Mouse (Mus musculus): ENCODE data around the gene Sash3. TPM values are rescaled to one million over a fixed set of nuclear protein-coding genes. Genes with fewer than 3 reads are reported as not detected.
A peak's percentile ranks its signal among the peaks of the same experiment; 100 is the strongest.

Sash3 gene
- polyA plus RNA-seq, 1 experiment: not detected

GRCm38 (mm10) chrX:48109316-48109655 is 37.0 kb upstream of the Sash3 start:
- no peak for TF ChIP-seq CTCF (IDR thresholded peaks at IDR 0.05; ENCODE audit: insufficient read depth, low read depth, low read length)
- no peak for TF ChIP-seq POLR2A (IDR thresholded peaks at IDR 0.05; ENCODE audit: insufficient read depth, low read depth, low read length)
- no peak overlapping the region for H3K4me3 ChIP-seq (ENCODE audit: insufficient read depth, low read depth, low read length)
- 87% methylated on average over 3 of the region's 3 CpGs for WGBS
- H3K27ac ChIP-seq (ENCODE audit: insufficient read depth, low read depth, low read length): no peak overlapping the region
- no peaks in the 10 kb centered on the region for H3K4me1 ChIP-seq (ENCODE audit: control insufficient read depth, insufficient read depth, low read length)

- Histone ChIP-seq H3K4me3 (ENCODE audit: insufficient read depth, low read depth, low read length) (no peak overlapping the region), H3K4me1 (ENCODE audit: control insufficient read depth, insufficient read depth, low read length) (0 out of 2 replicates have a peak, but pooled peaks cover under 1% of the 10 kb centered on the region), H3K27ac (ENCODE audit: insufficient read depth, low read depth, low read length) (no peak overlapping the region)
- TF ChIP-seq CTCF (IDR thresholded peaks at IDR 0.05; ENCODE audit: insufficient read depth, low read depth, low read length) (no peak), POLR2A (IDR thresholded peaks at IDR 0.05; ENCODE audit: insufficient read depth, low read depth, low read length) (no peak)
These were observed 26.9 kb upstream of the Sash3 start for GRCm38 (mm10) chrX:48119294-48119693.

- no peak for TF ChIP-seq POLR2A (IDR thresholded peaks at IDR 0.05; ENCODE audit: insufficient read depth, low read depth, low read length)
- no peak for TF ChIP-seq CTCF (IDR thresholded peaks at IDR 0.05; ENCODE audit: insufficient read depth, low read depth, low read length)
- Histone ChIP-seq H3K4me3 (ENCODE audit: insufficient read depth, low read depth, low read length) (0 out of 2 replicates have a peak overlapping the region, but pooled peaks have one; percentile 13), H3K27ac (ENCODE audit: insufficient read depth, low read depth, low read length) (no peak overlapping the region), H3K4me1 (ENCODE audit: control insufficient read depth, insufficient read depth, low read length) (peaks cover 3% of the 10 kb centered on the region; the same call in 1 of the 2 replicates)
- WGBS: 22% methylated on average over 17 of the region's 17 CpGs
These were observed 21.8 kb upstream of the Sash3 start for GRCm38 (mm10) chrX:48124132-48125071.

- 72% methylated on average over 6 of the region's 6 CpGs for WGBS
- no peak overlapping the region for H3K27ac ChIP-seq (ENCODE audit: insufficient read depth, low read depth, low read length)
- TF ChIP-seq POLR2A (IDR thresholded peaks at IDR 0.05; ENCODE audit: insufficient read depth, low read depth, low read length): no peak
- TF ChIP-seq CTCF (IDR thresholded peaks at IDR 0.05; ENCODE audit: insufficient read depth, low read depth, low read length): no peak
- no peak overlapping the region for H3K4me3 ChIP-seq (ENCODE audit: insufficient read depth, low read depth, low read length)
- H3K4me1 ChIP-seq (ENCODE audit: control insufficient read depth, insufficient read depth, low read length): peaks cover 3% of the 10 kb centered on the region; the same call in 1 of the 2 replicates
These were observed 19.2 kb upstream of the Sash3 start for GRCm38 (mm10) chrX:48126903-48127476.

GRCm38 (mm10) chrX:48127502-48128218 is 18.6 kb upstream of the Sash3 start:
- TF ChIP-seq CTCF (IDR thresholded peaks at IDR 0.05; ENCODE audit: insufficient read depth, low read depth, low read length) (no peak), POLR2A (IDR thresholded peaks at IDR 0.05; ENCODE audit: insufficient read depth, low read depth, low read length) (no peak)
- H3K27ac ChIP-seq (ENCODE audit: insufficient read depth, low read depth, low read length): no peak overlapping the region
- WGBS: 83% methylated on average over 6 of the region's 6 CpGs
- peaks cover 3% of the 10 kb centered on the region; the same call in 1 of the 2 replicates for H3K4me1 ChIP-seq (ENCODE audit: control insufficient read depth, insufficient read depth, low read length)
- no peak overlapping the region for H3K4me3 ChIP-seq (ENCODE audit: insufficient read depth, low read depth, low read length)

GRCm38 (mm10) chrX:48129167-48129566 is 17.1 kb upstream of the Sash3 start:
- TF ChIP-seq POLR2A (IDR thresholded peaks at IDR 0.05; ENCODE audit: insufficient read depth, low read depth, low read length): no peak
- TF ChIP-seq CTCF (IDR thresholded peaks at IDR 0.05; ENCODE audit: insufficient read depth, low read depth, low read length): no peak
- peaks cover 3% of the 10 kb centered on the region; the same call in 1 of the 2 replicates for H3K4me1 ChIP-seq (ENCODE audit: control insufficient read depth, insufficient read depth, low read length)
- no peak overlapping the region for H3K27ac ChIP-seq (ENCODE audit: insufficient read depth, low read depth, low read length)
- 63% methylated on average over 1 of the region's 1 CpGs for WGBS
- H3K4me3 ChIP-seq (ENCODE audit: insufficient read depth, low read depth, low read length): no peak overlapping the region

GRCm38 (mm10) chrX:48136935-48137334 is 9.3 kb upstream of the Sash3 start:
- 88% methylated on average over 4 of the region's 4 CpGs for WGBS
- no peak overlapping the region for H3K27ac ChIP-seq (ENCODE audit: insufficient read depth, low read depth, low read length)

GRCm38 (mm10) chrX:48138011-48138410 is 8.2 kb upstream of the Sash3 start:
- TF ChIP-seq CTCF (IDR thresholded peaks at IDR 0.05; ENCODE audit: insufficient read depth, low read depth, low read length) (no peak), POLR2A (IDR thresholded peaks at IDR 0.05; ENCODE audit: insufficient read depth, low read depth, low read length) (no peak)
- Histone ChIP-seq H3K4me3 (ENCODE audit: insufficient read depth, low read depth, low read length) (no peak overlapping the region), H3K4me1 (ENCODE audit: control insufficient read depth, insufficient read depth, low read length) (peaks cover 3% of the 10 kb centered on the region; the same call in 1 of the 2 replicates), H3K27ac (ENCODE audit: insufficient read depth, low read depth, low read length) (no peak overlapping the region)
- 87% methylated on average over 6 of the region's 6 CpGs for WGBS

More at GRCm38 (mm10) chrX:48136935-48137334, 9.3 kb upstream of the Sash3 start:
- no peak overlapping the region for H3K4me3 ChIP-seq (ENCODE audit: insufficient read depth, low read depth, low read length)
- H3K4me1 ChIP-seq (ENCODE audit: control insufficient read depth, insufficient read depth, low read length): peaks cover 3% of the 10 kb centered on the region; the same call in 1 of the 2 replicates
- TF ChIP-seq CTCF (IDR thresholded peaks at IDR 0.05; ENCODE audit: insufficient read depth, low read depth, low read length) (no peak), POLR2A (IDR thresholded peaks at IDR 0.05; ENCODE audit: insufficient read depth, low read depth, low read length) (no peak)
